Mouse (Mus musculus) small intestine, adult 2 months (tissue): ENCODE results near the gene Mbtd1.

Source experiments
- CTCF ChIP-seq: fragments of 200-500 bp; IDR thresholded peaks from 2 replicates; pipeline ENCODE4 v1.5.1; 2012; ENCODE audit warnings: low read depth, mild to moderate bottlenecking, control low read depth, inconsistent platforms, low read length, moderate library complexity, mixed read lengths; ENCODE audit not compliant: insufficient replicate concordance, insufficient read length; ENCODE audit errors: extremely low read depth
- POLR2A ChIP-seq: fragments of 200-500 bp; IDR thresholded peaks from 2 replicates; pipeline ENCODE4 v1.6.1; 2012; ENCODE audit warnings: low read depth, mild to moderate bottlenecking, control low read depth, inconsistent platforms, low read length, moderate library complexity

- TF ChIP-seq CTCF = no peak
- no peak for TF ChIP-seq POLR2A
Measured at GRCm38 (mm10) chr11:93950045-93950444, 64.4 kb downstream of the Mbtd1 start.
